Mouse (Mus musculus) stomach, embryonic 16.5 days (tissue): ENCODE measurements around the gene Pde8a. TPM values are rescaled to one million over a fixed set of nuclear protein-coding genes. Genes with fewer than 3 reads are reported as not detected.
A peak's percentile ranks its signal among the peaks of the same experiment; 100 is the strongest.

Experiments used
- ATAC-seq: fragments of 200-750 bp; cut with Nextera tagmentation; 2 replicates; pipeline ENCODE4 v1.8.0; 2017; ENCODE audit warnings: moderate number of reproducible peaks, moderate TSS enrichment; ENCODE audit not compliant: insufficient read depth, low FRiP score
- H3K27ac ChIP-seq: fragments of 300-500 bp; sonication (generic); 2 replicates; pipeline ENCODE4 v1.5.1; 2014; ENCODE audit warnings: low read length
- H3K27me3 ChIP-seq: fragments of 300-500 bp; sonication (generic); 2 replicates; pipeline ENCODE4 v1.6.1; 2014; ENCODE audit warnings: low read length, control low read depth, mixed read lengths; ENCODE audit not compliant: control insufficient read depth, insufficient read depth
- H3K36me3 ChIP-seq: fragments of 300-500 bp; sonication (generic); 2 replicates; pipeline ENCODE4 v1.6.1; 2014; ENCODE audit warnings: low read length; ENCODE audit not compliant: control insufficient read depth, insufficient read depth
- H3K4me1 ChIP-seq: fragments of 300-500 bp; sonication (generic); 2 replicates; pipeline ENCODE4 v1.6.1; 2014; ENCODE audit warnings: low read length, control low read depth, mixed read lengths; ENCODE audit not compliant: control insufficient read depth, insufficient read depth
- H3K4me2 ChIP-seq: fragments of 300-500 bp; sonication (generic); 2 replicates; pipeline ENCODE4 v1.6.1; 2014; ENCODE audit warnings: low read depth, low read length, mixed read lengths
- H3K4me3 ChIP-seq: fragments of 300-500 bp; sonication (generic); replicated peaks from 2 replicates; pipeline ENCODE4 v1.5.1; 2014; ENCODE audit warnings: mild to moderate bottlenecking, low read length
- H3K9ac ChIP-seq: fragments of 300-500 bp; sonication (generic); 2 replicates; pipeline ENCODE4 v1.6.1; 2014; ENCODE audit warnings: low read length
- H3K9me3 ChIP-seq: fragments of 300-500 bp; sonication (generic); replicated peaks from 2 replicates; pipeline ENCODE4 v1.6.1; 2016; ENCODE audit warnings: low read length, control low read depth; ENCODE audit not compliant: control insufficient read depth
- WGBS: fragments of 180-500 bp; shearing (Covaris S2); extraction: QIAGEN DNeasy Blood & Tissue Kit; methylation state at CpG from one replicate; pipeline ENCODE4 v1.1.7; 2014; 5-methylcytosine and 5-hydroxymethylcytosine counted together
- polyA plus RNA-seq: library from polyadenylated mRNA; unstranded; fragments of >200 nt; fragmentation: Nextera tagmentation; extraction: Ambion mirVana; gene quantifications from 2 replicates; pipeline ENCODE4 v1.2.1, GENCODE M21; 2015

The Pde8a gene
- polyA plus RNA-seq, 1 experiment from 2014 or later = 3.0 TPM

GRCm38 (mm10) chr7:81371811-81372210 is 158.4 kb downstream of the Pde8a start:
- no peak overlapping the region for H3K27ac ChIP-seq
- H3K9ac ChIP-seq = no peak overlapping the region
- H3K9me3 ChIP-seq = no peaks in the 10 kb centered on the region
- H3K36me3 ChIP-seq = no peaks in the 10 kb centered on the region
- H3K4me3 ChIP-seq = no peak overlapping the region
- H3K4me2 ChIP-seq = no peak overlapping the region
- H3K4me1 ChIP-seq = no peaks in the 10 kb centered on the region
- H3K27me3 ChIP-seq = no peaks in the 10 kb centered on the region
- ATAC-seq = no peak
- 23% methylated on average over 5 of the region's 5 CpGs for WGBS

- H3K27me3 ChIP-seq = no peaks in the 10 kb centered on the region
- H3K4me2 ChIP-seq = peak overlapping the region; percentile 14
- no peaks in the 10 kb centered on the region for H3K9me3 ChIP-seq
- H3K36me3 ChIP-seq = no peaks in the 10 kb centered on the region
- peak overlapping the region; percentile 23; the same call in 1 of the 2 replicates for H3K9ac ChIP-seq
- 7% methylated on average over 13 of the region's 13 CpGs for WGBS
- no peak overlapping the region for H3K27ac ChIP-seq
- peak; percentile 73 for ATAC-seq
- H3K4me1 ChIP-seq = no peaks in the 10 kb centered on the region
- H3K4me3 ChIP-seq = 0 out of 2 replicates have a peak overlapping the region, but pooled peaks have one; percentile 6
Measured at GRCm38 (mm10) chr7:81372337-81372920, 159.0 kb downstream of the Pde8a start.

- H3K4me3 ChIP-seq = no peak overlapping the region
- no peaks in the 10 kb centered on the region for H3K27me3 ChIP-seq
- H3K4me1 ChIP-seq = no peaks in the 10 kb centered on the region
- H3K9me3 ChIP-seq = no peaks in the 10 kb centered on the region
- H3K27ac ChIP-seq = no peak overlapping the region
- H3K4me2 ChIP-seq = no peak overlapping the region
- H3K9ac ChIP-seq = no peak overlapping the region
- WGBS = 73% methylated on average over 1 of the region's 1 CpGs
- ATAC-seq = no peak
- H3K36me3 ChIP-seq = no peaks in the 10 kb centered on the region
Measured at GRCm38 (mm10) chr7:81379363-81379762, 166.0 kb downstream of the Pde8a start.

Other genes with a start within 250 kb of the Pde8a start
- 11.5 and 12.1 TPM in 2 replicates for gene Zfp592, start 219.9 kb upstream of the Pde8a start, polyA plus RNA-seq
- gene Alpk3, start 156.0 kb upstream of the Pde8a start, polyA plus RNA-seq = 0.57 and 1.9 TPM in 2 replicates
- gene Slc28a1, start 98.8 kb upstream of the Pde8a start, polyA plus RNA-seq = 0.61 and 0.77 TPM in 2 replicates
- gene Rps17, start 131.7 kb downstream of the Pde8a start, polyA plus RNA-seq = 1,067 and 1,217 TPM in 2 replicates
- 1.1 and 1.6 TPM in 2 replicates for gene Cpeb1, start 241.9 kb downstream of the Pde8a start, polyA plus RNA-seq